Mouse (Mus musculus): ENCODE results near the gene Creb5. TPM values are rescaled to one million over a fixed set of nuclear protein-coding genes. Genes with fewer than 3 reads are reported as not detected.

Creb5 gene
- polyA plus RNA-seq, 1 experiment from 2014 or later = 7.7 TPM

GRCm38 (mm10) chr6:53363981-53364391 lies 76.9 kb downstream of the Creb5 start:
- no peak overlapping the region for H3K4me2 ChIP-seq (ENCODE audit: low read depth, low read length)

GRCm38 (mm10) chr6:53369147-53369546 lies 82.1 kb downstream of the Creb5 start:
- no peak overlapping the region for H3K9ac ChIP-seq (replicated peaks; ENCODE audit: low read depth, low read length)
- H3K4me2 ChIP-seq (ENCODE audit: low read depth, low read length) = no peak overlapping the region
- no peaks in the 10 kb centered on the region for H3K27me3 ChIP-seq (ENCODE audit: control insufficient read depth, insufficient read depth, low read length)
- H3K9me3 ChIP-seq (ENCODE audit: control insufficient read depth, low read length) = no peaks in the 10 kb centered on the region
- H3K4me1 ChIP-seq (ENCODE audit: control insufficient read depth, insufficient read depth, low read length) = no peaks in the 10 kb centered on the region
- H3K27ac ChIP-seq (ENCODE audit: low read depth, low read length) = no peak overlapping the region
- H3K4me3 ChIP-seq (ENCODE audit: low read depth, low read length) = no peak overlapping the region
- 88% methylated on average over 5 of the region's 5 CpGs for WGBS
- ATAC-seq (ENCODE audit: low read depth) = no peak
- no peaks in the 10 kb centered on the region for H3K36me3 ChIP-seq (ENCODE audit: control insufficient read depth, insufficient read depth, low read length)

More at GRCm38 (mm10) chr6:53363981-53364391, 76.9 kb downstream of the Creb5 start:
- no peaks in the 10 kb centered on the region for H3K36me3 ChIP-seq (ENCODE audit: control insufficient read depth, insufficient read depth, low read length)
- H3K4me3 ChIP-seq (ENCODE audit: low read depth, low read length) = no peak overlapping the region
- whole genome bisulfite sequencing = 42% methylated on average over 4 of the region's 4 CpGs
- H3K4me1 ChIP-seq (ENCODE audit: control insufficient read depth, insufficient read depth, low read length) = no peaks in the 10 kb centered on the region
- H3K9me3 ChIP-seq (ENCODE audit: control insufficient read depth, low read length) = no peaks in the 10 kb centered on the region
- H3K27ac ChIP-seq (ENCODE audit: low read depth, low read length) = no peak overlapping the region
- H3K9ac ChIP-seq (replicated peaks; ENCODE audit: low read depth, low read length) = no peak overlapping the region
- no peak for ATAC-seq (ENCODE audit: low read depth)
- no peaks in the 10 kb centered on the region for H3K27me3 ChIP-seq (ENCODE audit: control insufficient read depth, insufficient read depth, low read length)

- ATAC-seq (ENCODE audit: low read depth) = no peak
- no peak overlapping the region for H3K4me3 ChIP-seq (ENCODE audit: low read depth, low read length)
- no peak overlapping the region for H3K27ac ChIP-seq (ENCODE audit: low read depth, low read length)
- H3K4me2 ChIP-seq (ENCODE audit: low read depth, low read length) = no peak overlapping the region
- no peaks in the 10 kb centered on the region for H3K4me1 ChIP-seq (ENCODE audit: control insufficient read depth, insufficient read depth, low read length)
- WGBS = 93% methylated on average over 5 of the region's 5 CpGs
- no peak overlapping the region for H3K9ac ChIP-seq (replicated peaks; ENCODE audit: low read depth, low read length)
- H3K36me3 ChIP-seq (ENCODE audit: control insufficient read depth, insufficient read depth, low read length) = no peaks in the 10 kb centered on the region
- H3K9me3 ChIP-seq (ENCODE audit: control insufficient read depth, low read length) = no peaks in the 10 kb centered on the region
- H3K27me3 ChIP-seq (ENCODE audit: control insufficient read depth, insufficient read depth, low read length) = no peaks in the 10 kb centered on the region
Observed at GRCm38 (mm10) chr6:53369928-53370327, 82.9 kb downstream of the Creb5 start.

- 79% methylated on average over 9 of the region's 9 CpGs for WGBS
- Histone ChIP-seq H3K4me3 (ENCODE audit: low read depth, low read length) (no peak overlapping the region), H3K9me3 (ENCODE audit: control insufficient read depth, low read length) (no peaks in the 10 kb centered on the region), H3K9ac (replicated peaks; ENCODE audit: low read depth, low read length) (no peak overlapping the region), H3K36me3 (ENCODE audit: control insufficient read depth, insufficient read depth, low read length) (no peaks in the 10 kb centered on the region), H3K4me2 (ENCODE audit: low read depth, low read length) (no peak overlapping the region), H3K27me3 (ENCODE audit: control insufficient read depth, insufficient read depth, low read length) (no peaks in the 10 kb centered on the region), H3K27ac (ENCODE audit: low read depth, low read length) (no peak overlapping the region), H3K4me1 (ENCODE audit: control insufficient read depth, insufficient read depth, low read length) (no peaks in the 10 kb centered on the region)
- ATAC-seq (ENCODE audit: low read depth) = no peak
Observed at GRCm38 (mm10) chr6:53371962-53372361, 84.9 kb downstream of the Creb5 start.

- 77% methylated on average over 3 of the region's 3 CpGs for WGBS
- H3K9ac ChIP-seq (replicated peaks; ENCODE audit: low read depth, low read length) = no peak overlapping the region
- ATAC-seq (ENCODE audit: low read depth) = no peak
- no peak overlapping the region for H3K4me3 ChIP-seq (ENCODE audit: low read depth, low read length)
- H3K4me2 ChIP-seq (ENCODE audit: low read depth, low read length) = no peak overlapping the region
- H3K27ac ChIP-seq (ENCODE audit: low read depth, low read length) = no peak overlapping the region
- no peaks in the 10 kb centered on the region for H3K4me1 ChIP-seq (ENCODE audit: control insufficient read depth, insufficient read depth, low read length)
- no peaks in the 10 kb centered on the region for H3K27me3 ChIP-seq (ENCODE audit: control insufficient read depth, insufficient read depth, low read length)
- H3K9me3 ChIP-seq (ENCODE audit: control insufficient read depth, low read length) = no peaks in the 10 kb centered on the region
- H3K36me3 ChIP-seq (ENCODE audit: control insufficient read depth, insufficient read depth, low read length) = no peaks in the 10 kb centered on the region
Observed at GRCm38 (mm10) chr6:53374315-53374941, 87.4 kb downstream of the Creb5 start.

GRCm38 (mm10) chr6:53389277-53389676 lies 102.2 kb downstream of the Creb5 start:
- no peak for ATAC-seq (ENCODE audit: low read depth)

GRCm38 (mm10) chr6:53390413-53390812 lies 103.3 kb downstream of the Creb5 start:
- no peak for ATAC-seq (ENCODE audit: low read depth)
- 23% methylated on average over 6 of the region's 6 CpGs for WGBS

More at GRCm38 (mm10) chr6:53389277-53389676, 102.2 kb downstream of the Creb5 start:
- H3K4me3 ChIP-seq (ENCODE audit: low read depth, low read length) = no peak overlapping the region
- H3K27me3 ChIP-seq (ENCODE audit: control insufficient read depth, insufficient read depth, low read length) = no peaks in the 10 kb centered on the region
- no peak overlapping the region for H3K27ac ChIP-seq (ENCODE audit: low read depth, low read length)
- H3K36me3 ChIP-seq (ENCODE audit: control insufficient read depth, insufficient read depth, low read length) = no peaks in the 10 kb centered on the region
- H3K9ac ChIP-seq (replicated peaks; ENCODE audit: low read depth, low read length) = no peak overlapping the region
- WGBS = 96% methylated on average over 5 of the region's 5 CpGs
- no peaks in the 10 kb centered on the region for H3K9me3 ChIP-seq (ENCODE audit: control insufficient read depth, low read length)
- H3K4me1 ChIP-seq (ENCODE audit: control insufficient read depth, insufficient read depth, low read length) = peaks cover 6% of the 10 kb centered on the region; the same call in 1 of the 2 replicates
- no peak overlapping the region for H3K4me2 ChIP-seq (ENCODE audit: low read depth, low read length)

GRCm38 (mm10) chr6:53394026-53394425 lies 107.0 kb downstream of the Creb5 start:
- no peaks in the 10 kb centered on the region for H3K9me3 ChIP-seq (ENCODE audit: control insufficient read depth, low read length)
- no peak overlapping the region for H3K27ac ChIP-seq (ENCODE audit: low read depth, low read length)
- H3K9ac ChIP-seq (replicated peaks; ENCODE audit: low read depth, low read length) = no peak overlapping the region
- peaks cover 12% of the 10 kb centered on the region for H3K4me1 ChIP-seq (ENCODE audit: control insufficient read depth, insufficient read depth, low read length)
- H3K4me2 ChIP-seq (ENCODE audit: low read depth, low read length) = no peak overlapping the region
- 30% methylated on average over 7 of the region's 7 CpGs for WGBS
- H3K4me3 ChIP-seq (ENCODE audit: low read depth, low read length) = no peak overlapping the region
- no peaks in the 10 kb centered on the region for H3K27me3 ChIP-seq (ENCODE audit: control insufficient read depth, insufficient read depth, low read length)
- H3K36me3 ChIP-seq (ENCODE audit: control insufficient read depth, insufficient read depth, low read length) = no peaks in the 10 kb centered on the region
- no peak for ATAC-seq (ENCODE audit: low read depth)

More at GRCm38 (mm10) chr6:53390413-53390812, 103.3 kb downstream of the Creb5 start:
- Histone ChIP-seq H3K9ac (replicated peaks; ENCODE audit: low read depth, low read length) (no peak overlapping the region), H3K4me3 (ENCODE audit: low read depth, low read length) (no peak overlapping the region), H3K9me3 (ENCODE audit: control insufficient read depth, low read length) (no peaks in the 10 kb centered on the region), H3K27ac (ENCODE audit: low read depth, low read length) (no peak overlapping the region), H3K36me3 (ENCODE audit: control insufficient read depth, insufficient read depth, low read length) (no peaks in the 10 kb centered on the region), H3K4me1 (ENCODE audit: control insufficient read depth, insufficient read depth, low read length) (peaks cover 6% of the 10 kb centered on the region; the same call in 1 of the 2 replicates), H3K4me2 (ENCODE audit: low read depth, low read length) (no peak overlapping the region), H3K27me3 (ENCODE audit: control insufficient read depth, insufficient read depth, low read length) (no peaks in the 10 kb centered on the region)

- Histone ChIP-seq H3K27ac (ENCODE audit: low read depth, low read length) (no peak overlapping the region), H3K4me3 (ENCODE audit: low read depth, low read length) (no peak overlapping the region), H3K36me3 (ENCODE audit: control insufficient read depth, insufficient read depth, low read length) (no peaks in the 10 kb centered on the region), H3K4me2 (ENCODE audit: low read depth, low read length) (no peak overlapping the region), H3K9me3 (ENCODE audit: control insufficient read depth, low read length) (no peaks in the 10 kb centered on the region), H3K27me3 (ENCODE audit: control insufficient read depth, insufficient read depth, low read length) (no peaks in the 10 kb centered on the region), H3K4me1 (ENCODE audit: control insufficient read depth, insufficient read depth, low read length) (peaks cover 12% of the 10 kb centered on the region), H3K9ac (replicated peaks; ENCODE audit: low read depth, low read length) (no peak overlapping the region)
- WGBS = 24% methylated on average over 4 of the region's 4 CpGs
- ATAC-seq (ENCODE audit: low read depth) = no peak
Observed at GRCm38 (mm10) chr6:53395208-53395607, 108.1 kb downstream of the Creb5 start.

Data from neural tube, embryonic 14.5 days (tissue).